Mouse (Mus musculus): ENCODE results near the gene D17H6S53E. TPM values are rescaled to one million over a fixed set of nuclear protein-coding genes. Genes with fewer than 3 reads are reported as not detected.

Gene D17H6S53E
- polyA plus RNA-seq (2015; fragmentation: Nextera tagmentation; extraction: Ambion mirVana): 8.7 TPM in 2 replicates

DNA sequence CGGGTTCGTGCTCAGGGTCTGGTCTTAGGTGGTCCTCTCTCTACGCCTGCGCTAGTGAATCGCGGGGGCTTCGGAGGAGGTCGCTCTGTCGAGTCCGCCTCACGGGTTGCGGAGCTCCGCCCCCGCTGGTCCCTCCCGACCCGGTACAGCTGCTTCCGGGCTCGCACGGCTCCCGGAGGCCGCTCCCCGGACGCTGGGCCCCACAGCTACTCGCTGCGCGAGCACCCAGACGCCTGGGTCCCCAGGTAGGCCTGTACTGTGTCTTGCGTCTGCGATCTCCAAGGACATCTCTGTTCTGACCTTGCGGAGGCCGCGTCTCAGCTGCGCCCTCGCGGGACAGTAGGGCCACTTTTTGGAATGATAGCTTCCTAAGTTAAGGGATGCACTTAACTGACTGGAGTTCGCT, at the start of gene D17H6S53E:
Gene D17H6S53E (plus strand): TSS at position 168 of the 406 bp plus-strand sequence.
- H3K36me3 ChIP-seq: peaks cover 14% of the 10 kb centered on the region
- peaks cover 40% of the 10 kb centered on the region for H3K4me1 ChIP-seq
- peak within 1 kb of the TSS; percentile 83 for H3K4me2 ChIP-seq (replicated peaks)
- no peaks in the 10 kb centered on the region for H3K27me3 ChIP-seq
- peak within 1 kb of the TSS; percentile 80 for H3K27ac ChIP-seq (replicated peaks)
- peak; percentile 17; the same call in 1 of the 2 replicates for ATAC-seq (replicated peaks)
- WGBS: 0% methylated on average over 36 of the region's 36 CpGs
- peak within 1 kb of the TSS; percentile 86 for H3K4me3 ChIP-seq
- H3K9ac ChIP-seq (replicated peaks): peak within 1 kb of the TSS; percentile 85
- H3K9me3 ChIP-seq: no peaks in the 10 kb centered on the region

DNA sequence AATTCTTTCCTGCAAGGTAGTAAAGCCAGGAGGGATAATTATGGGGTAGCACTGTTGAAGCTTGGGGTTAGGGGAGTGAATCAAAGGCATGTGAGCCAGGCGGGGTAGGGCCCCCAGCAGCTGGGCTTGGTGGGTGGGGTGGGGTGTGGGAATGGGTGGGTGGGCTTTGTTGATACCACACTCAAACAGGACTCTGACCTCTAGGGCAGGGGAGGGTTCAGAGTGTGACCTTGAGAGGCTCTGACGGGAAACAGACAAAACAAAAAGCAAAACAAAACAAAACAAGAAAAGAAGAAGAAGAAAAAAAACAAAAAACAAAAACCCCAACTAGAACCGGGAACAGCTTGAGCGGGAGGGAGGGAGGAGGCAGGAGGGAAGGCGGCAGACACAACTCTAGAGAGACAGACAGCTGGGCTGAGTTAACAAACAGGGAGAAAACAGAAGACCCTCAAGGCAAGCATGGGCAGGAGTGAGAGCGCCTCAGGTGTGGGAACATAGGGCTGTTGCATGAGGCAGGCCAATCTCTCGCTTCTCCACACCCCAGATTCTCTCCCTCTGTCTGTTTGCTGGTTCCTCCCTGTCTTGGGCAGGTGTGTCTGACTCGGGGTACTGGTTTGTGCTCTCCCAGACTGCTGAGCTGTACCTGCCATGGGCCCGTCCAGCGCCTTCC, 49.5 kb upstream of the D17H6S53E start, which contains the start of gene Ly6g6e:
Gene Ly6g6e (plus strand): TSS at position 396 of the 670 bp plus-strand sequence.
- ATAC-seq (replicated peaks): peak; percentile 82

DNA sequence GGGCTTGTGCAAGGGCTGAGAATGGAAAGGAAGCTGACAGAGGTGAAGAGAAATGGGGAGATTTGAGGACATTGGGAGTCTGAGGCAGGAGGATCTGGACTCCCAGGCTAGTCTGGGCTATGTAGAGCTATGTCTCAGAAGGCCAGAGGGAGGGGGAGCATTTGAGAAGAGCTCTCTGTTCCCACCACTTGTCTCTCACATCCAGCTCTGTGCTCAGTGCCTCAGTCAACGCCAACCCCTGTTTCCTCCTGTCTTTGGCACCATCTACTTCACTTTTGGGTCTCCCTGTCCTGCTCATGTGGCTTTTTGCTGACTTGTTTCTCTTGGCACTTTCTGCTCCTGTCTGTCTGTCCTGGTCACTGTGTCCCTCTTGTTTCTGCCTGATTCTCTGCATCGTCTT, 48.9 kb upstream of the D17H6S53E start:
- Histone ChIP-seq H3K4me3 (peak overlapping the region; percentile 25), H3K9me3 (no peaks in the 10 kb centered on the region), H3K36me3 (no peaks in the 10 kb centered on the region), H3K4me2 (replicated peaks) (peak overlapping the region; percentile 34), H3K27ac (replicated peaks) (peak overlapping the region; percentile 74), H3K27me3 (no peaks in the 10 kb centered on the region), H3K9ac (replicated peaks) (peak overlapping the region; percentile 22; the same call in 1 of the 2 replicates), H3K4me1 (peaks cover 21% of the 10 kb centered on the region)
- ATAC-seq (replicated peaks): peak; percentile 29; the same call in 1 of the 2 replicates
- WGBS: 45% methylated on average over 2 of the region's 2 CpGs

More for the DNA sequence above, 49.5 kb upstream of the D17H6S53E start, which contains the start of gene Ly6g6e:
- H3K27me3 ChIP-seq: no peaks in the 10 kb centered on the region
- peak within 1 kb of the TSS; percentile 34 for H3K4me2 ChIP-seq (replicated peaks)
- H3K4me1 ChIP-seq: peaks cover 21% of the 10 kb centered on the region
- H3K36me3 ChIP-seq: no peaks in the 10 kb centered on the region
- no peaks in the 10 kb centered on the region for H3K9me3 ChIP-seq
- peak within 1 kb of the TSS; percentile 74 for H3K27ac ChIP-seq (replicated peaks)
- peak within 1 kb of the TSS; percentile 25 for H3K4me3 ChIP-seq
- 28% methylated on average over 10 of the region's 10 CpGs for WGBS
- H3K9ac ChIP-seq (replicated peaks): peak within 1 kb of the TSS; percentile 22; the same call in 1 of the 2 replicates

DNA sequence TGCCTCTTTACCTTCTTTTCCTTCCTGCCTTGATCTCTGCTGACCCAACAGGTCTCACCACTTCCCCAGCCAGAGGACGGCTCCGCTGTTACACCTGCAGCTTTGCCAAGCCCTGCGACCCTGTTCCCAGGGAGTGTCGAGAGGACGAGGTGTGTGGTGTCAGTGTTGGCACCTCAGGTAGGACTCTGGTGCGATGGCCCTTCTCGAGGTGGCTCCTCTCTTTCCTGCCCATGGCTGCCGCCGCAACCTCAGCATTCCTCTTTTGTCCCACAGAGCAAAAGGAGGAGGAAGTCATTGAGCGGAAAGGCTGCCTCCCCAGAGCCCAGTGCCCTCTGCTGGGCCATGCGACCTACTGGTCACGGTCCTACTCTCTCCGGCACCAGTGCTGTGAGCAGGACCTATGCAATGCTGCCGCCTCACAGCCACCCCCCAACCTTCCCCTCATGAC, 48.4 kb upstream of the D17H6S53E start, which contains the start of gene Ly6g6d:
Gene Ly6g6d (minus strand): TSS at position 280 of the 448 bp plus-strand sequence.
- H3K4me3 ChIP-seq: peak within 1 kb of the TSS; percentile 25
- no peaks in the 10 kb centered on the region for H3K36me3 ChIP-seq
- no peaks in the 10 kb centered on the region for H3K27me3 ChIP-seq
- no peaks in the 10 kb centered on the region for H3K9me3 ChIP-seq
- H3K4me2 ChIP-seq (replicated peaks): peak within 1 kb of the TSS; percentile 34
- peaks cover 21% of the 10 kb centered on the region for H3K4me1 ChIP-seq
- peak within 1 kb of the TSS; percentile 22; the same call in 1 of the 2 replicates for H3K9ac ChIP-seq (replicated peaks)
- H3K27ac ChIP-seq (replicated peaks): peak within 1 kb of the TSS; percentile 74
- WGBS: 9% methylated on average over 14 of the region's 14 CpGs
- no peak for ATAC-seq (replicated peaks)

DNA sequence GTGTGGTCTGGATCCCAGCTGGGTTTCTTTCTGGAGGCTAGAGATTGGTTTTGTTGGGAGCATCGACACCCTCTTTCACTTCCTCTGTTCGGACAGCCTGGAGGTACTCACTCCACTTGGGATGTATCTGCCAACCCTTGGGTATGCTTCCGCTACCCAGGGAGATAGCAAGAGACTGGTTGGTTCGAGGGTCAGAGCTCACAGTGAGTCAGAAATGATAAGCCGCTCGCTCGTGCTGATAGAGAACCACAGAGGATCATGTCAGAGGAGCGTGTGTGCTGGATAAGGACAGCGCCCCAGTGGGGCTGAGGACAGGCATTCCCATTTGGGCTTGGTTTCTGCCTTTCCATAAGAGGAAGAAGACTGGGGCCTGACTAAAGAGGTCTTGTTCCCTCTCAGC, 46.4 kb upstream of the D17H6S53E start:
- peaks cover 21% of the 10 kb centered on the region for H3K4me1 ChIP-seq
- no peaks in the 10 kb centered on the region for H3K9me3 ChIP-seq
- H3K4me3 ChIP-seq: no peak overlapping the region
- H3K36me3 ChIP-seq: no peaks in the 10 kb centered on the region
- H3K27ac ChIP-seq (replicated peaks): no peak overlapping the region
- no peak overlapping the region for H3K9ac ChIP-seq (replicated peaks)
- 73% methylated on average over 9 of the region's 9 CpGs for WGBS
- ATAC-seq (replicated peaks): no peak
- no peaks in the 10 kb centered on the region for H3K27me3 ChIP-seq
- no peak overlapping the region for H3K4me2 ChIP-seq (replicated peaks)

DNA sequence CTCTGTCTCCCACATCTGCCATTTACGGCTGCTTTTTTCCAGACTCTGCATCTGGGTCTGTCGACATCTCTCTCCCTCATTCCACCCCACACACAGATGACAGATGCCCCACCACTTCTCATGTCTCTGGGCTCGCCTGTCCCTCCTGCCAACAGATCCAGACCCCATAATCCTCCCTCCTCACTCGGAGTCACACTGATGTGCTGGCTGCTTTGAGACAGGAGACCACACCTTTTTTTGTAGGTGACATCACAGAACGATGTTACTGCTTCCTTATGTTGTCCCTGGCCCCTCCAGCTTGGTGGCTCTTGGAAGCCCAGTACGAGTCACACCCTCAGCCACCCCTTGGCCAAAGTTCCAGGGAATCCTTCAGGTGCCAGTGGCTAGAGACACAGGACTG, 45.9 kb upstream of the D17H6S53E start:
- Histone ChIP-seq H3K4me1 (peaks cover 21% of the 10 kb centered on the region), H3K4me2 (replicated peaks) (no peak overlapping the region), H3K4me3 (no peak overlapping the region), H3K36me3 (no peaks in the 10 kb centered on the region), H3K9ac (replicated peaks) (no peak overlapping the region), H3K27ac (replicated peaks) (no peak overlapping the region), H3K27me3 (no peaks in the 10 kb centered on the region), H3K9me3 (no peaks in the 10 kb centered on the region)
- no peak for ATAC-seq (replicated peaks)
- 62% methylated on average over 6 of the region's 6 CpGs for WGBS

DNA sequence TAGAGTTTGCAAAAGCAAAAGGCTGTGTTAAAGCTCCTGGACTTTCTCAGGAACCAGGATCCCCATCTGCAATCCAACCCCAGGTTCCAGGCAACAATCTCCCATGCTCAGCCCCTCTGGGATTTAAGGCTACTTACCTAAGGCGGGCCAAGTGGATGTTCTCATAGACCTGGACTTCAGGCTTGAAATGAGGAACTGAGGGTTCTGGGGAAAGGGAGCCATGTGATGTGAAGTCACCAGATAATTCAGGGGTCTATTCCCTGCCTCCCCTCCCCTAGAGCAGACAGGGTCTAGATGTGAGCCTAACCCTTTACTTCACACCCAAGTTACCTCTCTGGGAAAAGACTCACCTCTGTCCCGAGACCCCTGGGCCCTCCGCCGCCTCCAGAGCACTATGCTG, 45.5 kb upstream of the D17H6S53E start:
- Histone ChIP-seq H3K4me3 (no peak overlapping the region), H3K27ac (replicated peaks) (no peak overlapping the region), H3K36me3 (no peaks in the 10 kb centered on the region), H3K9me3 (no peaks in the 10 kb centered on the region), H3K4me1 (peaks cover 21% of the 10 kb centered on the region), H3K4me2 (replicated peaks) (no peak overlapping the region), H3K9ac (replicated peaks) (no peak overlapping the region), H3K27me3 (no peaks in the 10 kb centered on the region)
- no peak for ATAC-seq (replicated peaks)
- 82% methylated on average over 4 of the region's 4 CpGs for WGBS

DNA sequence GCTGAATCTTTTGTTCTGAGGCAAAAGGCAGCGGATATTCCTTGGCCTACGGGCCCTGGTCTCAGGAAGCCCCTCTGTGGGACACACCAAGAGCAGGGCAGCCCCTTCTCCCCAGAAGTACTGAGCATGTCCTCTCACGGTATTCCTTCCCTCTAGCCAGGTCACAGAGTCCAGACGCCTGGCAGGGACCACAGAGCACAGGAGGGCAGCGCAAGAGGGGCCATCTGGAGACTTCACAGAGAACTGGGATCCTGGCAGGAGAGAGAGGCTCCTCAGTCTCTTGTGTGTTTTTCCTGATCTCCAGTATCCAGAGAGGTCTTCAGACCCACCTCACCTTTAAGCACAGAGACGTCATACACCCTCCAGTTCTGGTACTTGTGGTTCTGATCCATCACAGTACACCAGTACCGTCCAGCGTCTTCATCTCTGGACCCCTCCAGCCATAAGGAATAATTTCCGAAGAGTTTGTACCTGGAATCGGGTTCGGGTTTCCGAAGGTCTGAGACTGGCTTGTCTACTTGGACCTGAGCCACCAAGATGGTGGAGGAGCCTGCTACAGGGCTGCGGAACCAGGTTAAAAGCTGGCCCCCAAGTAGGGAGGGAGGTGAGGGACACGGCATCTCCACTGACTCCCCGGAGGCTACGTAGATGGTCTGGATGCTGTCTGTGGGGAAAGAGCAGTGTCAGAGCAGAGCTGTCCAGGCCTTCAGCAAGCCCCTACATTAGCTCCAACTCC, 43.2 kb upstream of the D17H6S53E start:
- no peaks in the 10 kb centered on the region for H3K27me3 ChIP-seq
- WGBS: 87% methylated on average over 16 of the region's 16 CpGs
- H3K4me3 ChIP-seq: no peak overlapping the region
- H3K9ac ChIP-seq (replicated peaks): no peak overlapping the region
- H3K9me3 ChIP-seq: no peaks in the 10 kb centered on the region
- peaks cover 4% of the 10 kb centered on the region; the same call in 1 of the 2 replicates for H3K4me1 ChIP-seq
- no peak overlapping the region for H3K27ac ChIP-seq (replicated peaks)
- ATAC-seq (replicated peaks): no peak
- H3K36me3 ChIP-seq: no peaks in the 10 kb centered on the region
- H3K4me2 ChIP-seq (replicated peaks): no peak overlapping the region

DNA sequence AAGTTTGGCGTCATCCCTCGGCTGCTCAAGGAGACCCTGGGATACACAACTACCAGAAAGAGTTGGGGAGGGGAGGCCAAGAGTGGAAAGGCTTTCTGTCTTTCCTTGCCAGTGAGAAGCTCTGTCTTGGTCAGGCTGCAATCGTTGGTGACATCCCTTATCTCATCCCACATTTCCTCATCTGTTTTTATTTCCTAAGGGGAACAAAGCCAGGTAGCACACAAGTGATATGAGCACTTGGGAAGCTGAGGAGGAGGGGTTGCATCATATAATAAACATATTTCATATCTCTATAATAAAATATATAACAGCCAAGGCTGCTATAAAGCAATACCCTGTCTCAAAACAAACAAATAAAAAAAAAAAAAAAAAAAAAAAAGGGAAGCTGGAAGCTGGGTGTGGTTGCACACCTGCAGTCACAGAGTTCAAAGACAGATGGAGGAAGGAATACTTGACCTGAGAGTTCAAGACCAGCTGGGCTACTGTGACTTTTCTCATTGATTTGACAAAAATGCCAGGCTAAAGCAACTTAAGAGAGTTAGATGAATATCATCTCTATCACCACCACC, 42.2 kb upstream of the D17H6S53E start:
- Histone ChIP-seq H3K9ac (replicated peaks) (no peak overlapping the region), H3K36me3 (no peaks in the 10 kb centered on the region), H3K27ac (replicated peaks) (no peak overlapping the region), H3K9me3 (no peaks in the 10 kb centered on the region), H3K27me3 (no peaks in the 10 kb centered on the region), H3K4me3 (no peak overlapping the region), H3K4me1 (no peaks in the 10 kb centered on the region), H3K4me2 (replicated peaks) (no peak overlapping the region)
- 80% methylated on average over 3 of the region's 3 CpGs for WGBS
- ATAC-seq (replicated peaks): no peak

DNA sequence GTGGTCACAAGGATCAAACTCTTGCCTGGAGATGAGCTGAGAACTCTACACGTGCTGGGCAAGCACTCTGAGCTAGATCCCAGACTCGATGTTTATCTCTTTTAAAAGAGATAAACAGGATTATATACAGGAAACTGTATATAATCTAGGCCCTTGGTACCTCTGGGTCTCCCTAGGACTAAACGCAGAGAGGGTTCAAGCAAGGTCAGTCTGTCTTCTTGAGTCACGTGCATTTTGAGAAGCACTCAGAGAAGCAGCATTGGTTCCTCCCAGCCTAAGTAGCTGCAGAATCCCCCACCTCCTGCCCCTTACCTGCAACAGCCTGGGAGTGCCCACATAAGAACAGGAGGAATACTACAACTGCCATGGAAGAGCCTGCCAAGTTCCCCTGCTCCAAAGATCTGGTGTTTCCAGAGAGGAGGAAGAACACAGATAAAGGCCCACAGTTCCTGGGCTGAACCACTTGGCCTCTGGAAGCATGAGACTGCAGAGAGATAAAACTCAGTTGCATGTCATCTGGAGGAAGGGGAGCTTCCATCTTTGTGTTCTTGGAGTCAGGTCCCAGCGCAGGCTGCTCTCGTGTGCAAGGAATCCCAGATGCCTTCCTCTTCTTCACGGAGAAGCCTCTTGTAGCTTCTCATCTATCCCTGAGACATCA, 40.8 kb upstream of the D17H6S53E start, which contains the start of gene Ly6g6f:
Gene Ly6g6f (minus strand): TSS at position 403 of the 658 bp plus-strand sequence.
- 84% methylated on average over 7 of the region's 7 CpGs for WGBS
- Histone ChIP-seq H3K27me3 (no peaks in the 10 kb centered on the region), H3K4me3 (no peak within 1 kb of the TSS), H3K9me3 (no peaks in the 10 kb centered on the region), H3K4me1 (peaks cover 7% of the 10 kb centered on the region), H3K27ac (replicated peaks) (no peak within 1 kb of the TSS), H3K36me3 (no peaks in the 10 kb centered on the region), H3K4me2 (replicated peaks) (no peak within 1 kb of the TSS), H3K9ac (replicated peaks) (no peak within 1 kb of the TSS)
- no peak for ATAC-seq (replicated peaks)

DNA sequence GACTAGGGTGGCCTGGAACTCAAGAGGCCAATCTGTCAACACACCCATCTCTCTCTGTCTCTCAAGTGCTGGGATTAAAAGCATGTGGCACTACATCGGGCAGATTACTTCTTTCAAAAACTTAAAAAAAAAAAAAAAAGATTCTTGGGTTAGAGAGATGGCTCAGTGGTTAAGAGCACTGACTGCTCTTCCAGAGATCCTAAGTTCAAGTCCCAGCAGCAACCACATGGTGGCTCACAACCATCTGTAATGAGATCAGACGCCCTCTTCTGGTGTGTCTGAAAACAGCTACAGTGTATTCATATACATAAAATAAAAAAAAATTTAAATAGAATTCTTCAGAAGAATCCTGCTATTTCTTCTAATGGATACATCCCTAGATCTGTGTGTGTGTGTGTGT, 38.0 kb upstream of the D17H6S53E start:
- WGBS: 39% methylated on average over 2 of the region's 2 CpGs
- Histone ChIP-seq H3K27me3 (no peaks in the 10 kb centered on the region), H3K4me1 (peaks cover 19% of the 10 kb centered on the region), H3K4me2 (replicated peaks) (no peak overlapping the region), H3K36me3 (peaks cover 14% of the 10 kb centered on the region), H3K9me3 (no peaks in the 10 kb centered on the region), H3K4me3 (no peak overlapping the region), H3K9ac (replicated peaks) (no peak overlapping the region), H3K27ac (replicated peaks) (peak overlapping the region; percentile 55)
- no peak for ATAC-seq (replicated peaks)

All from forebrain, embryonic 15.5 days (tissue).